Mouse (Mus musculus): ENCODE data around the gene Atxn1. TPM values are rescaled to one million over a fixed set of nuclear protein-coding genes. Genes with fewer than 3 reads are reported as not detected.

Gene Atxn1
- 7.1 and 8.5 TPM in 2 replicates for polyA plus RNA-seq (2015; fragmentation: Nextera tagmentation; extraction: Ambion mirVana)

DNA sequence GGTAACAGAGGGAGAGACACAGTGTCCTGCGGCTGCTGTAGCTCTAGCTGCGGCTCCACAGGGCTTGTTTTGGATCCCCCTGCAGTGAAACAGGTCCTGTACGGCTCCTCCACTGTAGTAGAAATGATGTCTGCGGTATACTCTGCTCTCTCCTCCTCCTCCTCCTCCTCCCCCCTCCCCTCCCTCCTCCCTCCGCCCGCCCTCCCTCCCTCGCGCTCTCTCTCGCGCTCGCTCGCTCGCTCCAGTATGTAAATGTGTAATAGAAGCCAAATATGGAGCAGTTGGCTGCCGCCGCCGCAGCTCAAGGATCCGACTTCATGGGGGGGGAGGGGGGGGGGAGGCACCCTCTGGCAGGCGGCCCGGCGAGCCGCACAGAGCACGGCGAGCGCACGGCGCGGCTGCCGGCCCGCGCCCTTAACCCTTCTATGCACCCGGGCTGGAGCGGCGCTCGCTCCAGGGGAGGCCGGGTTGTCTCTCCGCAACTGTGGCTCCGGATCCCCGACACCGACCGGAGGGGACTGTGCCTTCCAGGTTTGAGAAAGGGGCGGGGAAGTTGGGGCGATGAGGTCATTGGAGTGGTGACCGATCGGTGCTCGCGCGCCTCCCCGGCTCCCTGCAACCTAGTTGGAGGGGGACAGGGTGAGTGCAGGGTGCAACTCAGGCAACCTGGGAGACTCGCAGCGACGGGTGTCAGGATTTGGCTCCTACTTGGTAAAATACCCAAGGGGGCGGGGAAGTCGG lies at the start of gene Atxn1:
Gene Atxn1 (minus strand): TSS at position 156 of the 741 bp plus-strand sequence.
- no peaks in the 10 kb centered on the region for H3K36me3 ChIP-seq
- H3K4me3 ChIP-seq (replicated peaks): peak within 1 kb of the TSS; percentile 84
- H3K27ac ChIP-seq: peak within 1 kb of the TSS; percentile 95
- 0% methylated on average over 30 of the region's 53 CpGs for WGBS
- H3K9ac ChIP-seq: peak within 1 kb of the TSS; percentile 70
- H3K9me3 ChIP-seq: no peaks in the 10 kb centered on the region
- H3K4me2 ChIP-seq: peak within 1 kb of the TSS; percentile 77
- no peaks in the 10 kb centered on the region for H3K27me3 ChIP-seq (replicated peaks)
- peaks cover 23% of the 10 kb centered on the region for H3K4me1 ChIP-seq
- peak; percentile 78 for ATAC-seq (ENCODE audit: insufficient read depth, low FRiP score, low read depth)

DNA sequence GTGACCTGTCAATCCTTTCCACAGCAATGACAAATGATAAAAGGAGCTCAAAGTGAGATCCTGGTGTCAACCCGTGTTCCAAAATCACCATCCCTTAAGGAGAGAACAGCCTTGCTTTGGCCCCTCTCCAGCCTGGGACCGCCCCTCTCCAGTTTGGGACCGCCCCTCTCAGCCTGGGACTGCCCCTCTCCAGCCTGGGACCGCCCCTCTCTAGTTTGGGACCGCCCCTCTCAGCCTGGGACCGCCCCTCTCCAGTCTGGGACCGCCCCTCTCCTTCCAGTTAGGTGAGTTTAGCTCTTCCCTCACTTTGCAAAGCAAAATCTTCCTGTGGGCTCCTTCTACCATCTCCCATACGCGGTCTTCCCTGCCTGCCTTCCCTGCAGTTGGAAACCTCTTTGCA lies 46.4 kb upstream of the Atxn1 start:
- H3K9ac ChIP-seq: no peak overlapping the region
- no peaks in the 10 kb centered on the region for H3K36me3 ChIP-seq
- H3K9me3 ChIP-seq: no peaks in the 10 kb centered on the region
- no peak overlapping the region for H3K4me2 ChIP-seq
- peaks cover 5% of the 10 kb centered on the region; the same call in 1 of the 2 replicates for H3K4me1 ChIP-seq
- WGBS: 29% methylated on average over 9 of the region's 9 CpGs
- H3K27me3 ChIP-seq (replicated peaks): 0 out of 2 replicates have a peak, but pooled peaks cover 4% of the 10 kb centered on the region
- no peak overlapping the region for H3K4me3 ChIP-seq (replicated peaks)
- no peak overlapping the region for H3K27ac ChIP-seq
- peak; percentile 50; the same call in 1 of the 2 replicates for ATAC-seq (ENCODE audit: insufficient read depth, low FRiP score, low read depth)

DNA sequence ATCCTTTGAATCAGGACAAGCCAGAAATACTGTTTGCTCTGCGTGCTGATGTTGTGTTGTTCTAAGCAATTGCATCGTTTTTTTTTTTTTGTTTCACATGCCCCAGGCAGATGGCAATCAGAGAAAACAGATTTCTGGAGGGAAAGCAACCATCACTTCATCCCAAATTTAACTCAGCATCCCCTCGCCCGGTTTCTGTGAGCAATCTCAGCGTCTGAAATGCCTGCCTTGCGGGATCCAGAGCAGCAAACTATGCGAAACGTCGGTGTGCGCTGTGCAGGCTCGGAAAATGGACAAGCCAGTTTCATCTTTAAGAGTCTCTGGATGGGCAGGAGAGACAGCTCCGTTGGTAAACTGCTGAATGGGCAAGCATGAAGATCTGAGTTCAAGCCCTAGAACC lies 45.3 kb upstream of the Atxn1 start:
- no peaks in the 10 kb centered on the region for H3K36me3 ChIP-seq
- H3K9ac ChIP-seq: no peak overlapping the region
- no peak for ATAC-seq (ENCODE audit: insufficient read depth, low FRiP score, low read depth)
- no peak overlapping the region for H3K4me2 ChIP-seq
- peaks cover 12% of the 10 kb centered on the region; the same call in 1 of the 2 replicates for H3K4me1 ChIP-seq
- H3K4me3 ChIP-seq (replicated peaks): no peak overlapping the region
- no peaks in the 10 kb centered on the region for H3K9me3 ChIP-seq
- no peak overlapping the region for H3K27ac ChIP-seq
- WGBS: 82% methylated on average over 12 of the region's 12 CpGs
- H3K27me3 ChIP-seq (replicated peaks): 0 out of 2 replicates have a peak, but pooled peaks cover 4% of the 10 kb centered on the region

DNA sequence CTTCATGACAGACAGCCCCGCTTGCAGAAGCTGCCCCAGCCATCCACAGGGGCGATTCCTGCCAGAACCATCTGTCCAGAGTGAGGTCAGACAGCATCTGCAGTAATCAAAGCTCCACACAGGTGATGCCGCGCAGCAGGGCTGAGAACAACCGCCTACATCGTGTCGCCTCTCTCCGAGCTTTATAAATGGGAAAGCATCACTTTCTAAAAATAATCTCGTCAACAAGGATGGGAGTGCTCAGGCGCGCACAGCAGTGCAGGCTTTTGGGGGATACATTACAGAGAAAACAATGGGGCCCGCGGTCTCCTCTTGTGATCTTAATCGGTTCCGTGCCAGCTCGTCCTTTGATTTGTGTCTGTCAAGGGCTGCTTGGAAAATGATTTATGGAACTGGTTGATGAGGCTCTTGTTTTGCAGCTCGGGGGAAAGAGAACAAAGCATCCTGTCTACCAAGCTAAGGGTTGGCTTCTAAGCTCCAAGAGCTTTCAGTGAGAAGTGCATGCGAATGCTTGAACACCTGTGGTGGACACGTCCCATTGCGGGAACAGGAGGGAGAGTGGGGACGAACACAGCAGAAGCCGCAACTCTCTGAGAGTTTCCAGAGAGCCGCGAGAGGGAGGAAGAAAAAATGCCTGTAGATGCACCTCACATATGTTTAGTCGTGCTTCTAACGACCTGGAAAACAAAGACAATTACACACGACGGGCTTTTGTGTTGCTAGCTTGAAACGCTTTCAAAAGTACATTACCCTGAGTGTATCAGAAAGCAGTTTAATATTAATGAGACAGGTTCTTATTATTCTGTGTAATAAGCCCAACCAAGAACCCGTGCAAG lies 44.2 kb upstream of the Atxn1 start:
- H3K4me2 ChIP-seq: peak overlapping the region; percentile 2; the same call in 1 of the 2 replicates
- H3K27ac ChIP-seq: no peak overlapping the region
- no peaks in the 10 kb centered on the region for H3K9me3 ChIP-seq
- H3K36me3 ChIP-seq: no peaks in the 10 kb centered on the region
- H3K4me3 ChIP-seq (replicated peaks): no peak overlapping the region
- H3K27me3 ChIP-seq (replicated peaks): 0 out of 2 replicates have a peak, but pooled peaks cover 4% of the 10 kb centered on the region
- no peak overlapping the region for H3K9ac ChIP-seq
- H3K4me1 ChIP-seq: peaks cover 12% of the 10 kb centered on the region; the same call in 1 of the 2 replicates
- WGBS: 13% methylated on average over 30 of the region's 30 CpGs
- no peak for ATAC-seq (ENCODE audit: insufficient read depth, low FRiP score, low read depth)

DNA sequence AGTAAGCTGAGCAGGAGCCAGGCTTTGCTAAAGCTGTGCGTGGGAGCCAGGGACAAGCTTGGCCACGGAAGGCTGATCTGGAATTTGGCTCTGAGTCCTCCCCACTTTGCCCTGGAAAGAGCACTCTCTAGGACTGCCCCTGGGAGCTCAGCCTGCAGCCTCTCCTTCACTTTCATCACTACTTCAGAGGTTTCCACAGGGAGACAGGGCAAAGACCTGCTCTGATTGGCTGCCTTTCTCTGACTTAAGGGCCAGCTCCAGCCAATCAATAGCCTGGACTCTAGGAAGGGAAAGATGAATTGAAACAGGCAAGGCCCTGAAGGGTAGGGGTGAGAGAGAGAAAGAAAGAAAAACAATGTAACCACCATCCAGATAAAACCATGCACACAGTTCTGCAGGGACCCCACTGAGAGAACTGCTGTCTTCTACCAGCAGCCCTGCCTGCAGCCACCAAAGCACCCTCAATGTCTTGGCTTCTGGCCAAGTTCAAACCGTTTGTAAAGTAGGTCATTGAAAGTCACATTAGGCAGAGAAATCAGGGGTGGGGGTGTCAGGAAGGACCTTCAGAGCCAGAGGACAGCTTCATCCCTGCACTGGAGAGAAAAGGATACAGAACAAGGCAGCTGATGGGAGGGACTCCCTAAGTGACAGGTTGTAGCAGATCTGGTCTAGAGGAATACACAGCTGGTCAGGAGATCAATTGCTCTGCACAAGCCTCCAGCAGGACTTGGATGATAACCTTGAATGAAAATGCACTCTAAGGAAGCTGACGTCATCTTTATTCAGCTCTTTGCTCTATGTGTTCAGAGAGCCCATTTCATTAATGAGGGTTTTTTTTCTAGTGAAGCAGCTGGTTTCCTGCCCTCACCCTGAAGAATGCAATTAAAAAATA lies 41.6 kb upstream of the Atxn1 start:
- 0 out of 2 replicates have a peak overlapping the region, but pooled peaks have one; percentile 22 for H3K27ac ChIP-seq
- no peaks in the 10 kb centered on the region for H3K9me3 ChIP-seq
- H3K9ac ChIP-seq: no peak overlapping the region
- 13% methylated on average over 4 of the region's 4 CpGs for WGBS
- peaks cover 12% of the 10 kb centered on the region; the same call in 1 of the 2 replicates for H3K4me1 ChIP-seq
- H3K4me3 ChIP-seq (replicated peaks): no peak overlapping the region
- no peaks in the 10 kb centered on the region for H3K36me3 ChIP-seq
- H3K4me2 ChIP-seq: 0 out of 2 replicates have a peak overlapping the region, but pooled peaks have one; percentile 12
- 0 out of 2 replicates have a peak, but pooled peaks cover 4% of the 10 kb centered on the region for H3K27me3 ChIP-seq (replicated peaks)
- peak; percentile 78 for ATAC-seq (ENCODE audit: insufficient read depth, low FRiP score, low read depth)

DNA sequence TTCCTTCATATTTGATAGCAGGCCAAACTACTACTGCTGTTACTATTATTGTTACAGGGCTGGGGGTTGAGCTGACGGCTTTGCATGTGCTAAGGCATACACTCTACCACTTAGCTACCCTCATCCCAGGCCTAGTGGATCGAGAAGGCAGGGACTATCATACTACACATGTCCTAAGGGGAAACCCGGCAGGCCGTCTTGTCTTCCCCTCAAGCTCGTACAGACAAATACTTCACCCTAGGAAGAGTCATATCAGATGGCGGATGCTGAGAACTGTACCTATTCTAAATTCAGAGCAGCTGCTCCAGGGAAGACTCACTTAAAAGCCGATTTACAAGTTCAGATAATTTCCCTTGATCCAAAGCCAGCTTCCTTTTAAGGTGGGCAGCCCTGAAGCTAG lies 40.8 kb upstream of the Atxn1 start:
- no peak overlapping the region for H3K4me3 ChIP-seq (replicated peaks)
- H3K4me1 ChIP-seq: peaks cover 12% of the 10 kb centered on the region; the same call in 1 of the 2 replicates
- 0 out of 2 replicates have a peak overlapping the region, but pooled peaks have one; percentile 12 for H3K4me2 ChIP-seq
- H3K27me3 ChIP-seq (replicated peaks): 0 out of 2 replicates have a peak, but pooled peaks cover 4% of the 10 kb centered on the region
- no peak overlapping the region for H3K9ac ChIP-seq
- no peaks in the 10 kb centered on the region for H3K36me3 ChIP-seq
- WGBS: 54% methylated on average over 7 of the region's 7 CpGs
- no peak for ATAC-seq (ENCODE audit: insufficient read depth, low FRiP score, low read depth)
- 0 out of 2 replicates have a peak overlapping the region, but pooled peaks have one; percentile 22 for H3K27ac ChIP-seq
- H3K9me3 ChIP-seq: no peaks in the 10 kb centered on the region

DNA sequence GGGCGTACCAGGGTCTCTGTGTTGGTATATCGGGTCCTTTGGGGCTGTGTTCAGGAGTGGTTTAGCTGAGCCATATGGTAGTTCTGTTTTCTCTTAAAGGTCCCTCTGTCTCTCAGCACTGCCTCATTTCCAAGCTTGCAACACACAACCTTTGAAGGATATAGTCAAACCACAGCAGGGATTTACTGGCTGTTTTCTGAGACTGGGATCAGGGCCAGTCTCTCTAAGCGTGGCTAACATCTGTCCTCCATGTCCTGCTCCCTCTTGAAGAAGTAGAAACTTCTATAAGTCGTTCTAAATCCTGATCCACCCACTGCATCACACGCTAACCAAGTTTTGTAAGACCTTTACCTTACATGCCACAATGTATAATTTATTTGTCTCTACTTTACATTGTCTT lies 36.5 kb upstream of the Atxn1 start:
- H3K9ac ChIP-seq: no peak overlapping the region
- WGBS: 71% methylated on average over 5 of the region's 5 CpGs
- ATAC-seq (ENCODE audit: insufficient read depth, low FRiP score, low read depth): no peak
- no peaks in the 10 kb centered on the region for H3K27me3 ChIP-seq (replicated peaks)
- H3K9me3 ChIP-seq: no peaks in the 10 kb centered on the region
- no peak overlapping the region for H3K27ac ChIP-seq
- no peak overlapping the region for H3K4me2 ChIP-seq
- no peaks in the 10 kb centered on the region for H3K36me3 ChIP-seq
- H3K4me1 ChIP-seq: 0 out of 2 replicates have a peak, but pooled peaks cover 7% of the 10 kb centered on the region
- H3K4me3 ChIP-seq (replicated peaks): no peak overlapping the region

DNA sequence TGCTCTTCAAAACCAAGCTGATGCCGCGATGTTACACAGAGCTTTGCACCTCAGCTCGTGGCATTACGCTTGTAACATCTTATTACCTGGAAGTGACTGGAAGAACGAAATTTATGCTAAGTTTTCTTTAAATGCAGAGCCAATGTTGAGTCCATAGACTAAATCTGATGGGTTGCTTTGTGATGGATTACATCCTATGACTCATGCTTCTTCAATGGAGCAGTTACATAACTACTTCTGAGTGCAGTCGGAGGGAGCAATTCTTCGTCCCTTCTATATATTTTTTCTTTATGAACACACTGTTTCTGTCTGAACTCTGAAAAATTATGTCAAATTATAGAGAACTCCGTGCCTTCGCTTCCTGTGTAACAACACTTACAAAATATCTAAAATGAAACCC lies 28.1 kb upstream of the Atxn1 start:
- no peak for ATAC-seq (ENCODE audit: insufficient read depth, low FRiP score, low read depth)
- no peaks in the 10 kb centered on the region for H3K36me3 ChIP-seq
- H3K4me3 ChIP-seq (replicated peaks): no peak overlapping the region
- H3K4me2 ChIP-seq: no peak overlapping the region
- no peaks in the 10 kb centered on the region for H3K9me3 ChIP-seq
- no peaks in the 10 kb centered on the region for H3K27me3 ChIP-seq (replicated peaks)
- no peak overlapping the region for H3K27ac ChIP-seq
- 77% methylated on average over 9 of the region's 9 CpGs for WGBS
- no peak overlapping the region for H3K9ac ChIP-seq
- no peaks in the 10 kb centered on the region for H3K4me1 ChIP-seq

DNA sequence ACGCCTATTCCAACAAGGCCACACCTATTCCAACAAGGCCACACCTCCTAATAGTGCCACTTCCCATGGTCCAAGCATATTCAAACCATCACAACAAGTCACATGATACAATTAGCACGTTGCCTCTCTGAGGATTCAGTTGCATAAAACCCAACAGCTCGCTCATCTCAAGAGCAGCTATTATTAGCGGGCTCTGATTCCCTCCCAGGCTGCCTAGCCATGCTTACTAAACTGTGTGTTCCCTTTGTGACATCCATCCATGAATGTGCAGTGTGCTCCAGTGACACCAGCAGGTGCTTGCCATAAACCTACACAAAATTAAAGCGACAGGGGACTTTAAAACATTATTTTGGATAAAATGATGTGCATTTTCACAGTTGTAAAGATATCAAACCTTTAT lies 25.7 kb upstream of the Atxn1 start:
- H3K9ac ChIP-seq: no peak overlapping the region
- H3K4me2 ChIP-seq: no peak overlapping the region
- no peak overlapping the region for H3K4me3 ChIP-seq (replicated peaks)
- H3K27ac ChIP-seq: no peak overlapping the region
- 78% methylated on average over 5 of the region's 5 CpGs for WGBS
- no peak for ATAC-seq (ENCODE audit: insufficient read depth, low FRiP score, low read depth)
- H3K4me1 ChIP-seq: no peaks in the 10 kb centered on the region
- no peaks in the 10 kb centered on the region for H3K9me3 ChIP-seq
- H3K27me3 ChIP-seq (replicated peaks): no peaks in the 10 kb centered on the region
- H3K36me3 ChIP-seq: no peaks in the 10 kb centered on the region

DNA sequence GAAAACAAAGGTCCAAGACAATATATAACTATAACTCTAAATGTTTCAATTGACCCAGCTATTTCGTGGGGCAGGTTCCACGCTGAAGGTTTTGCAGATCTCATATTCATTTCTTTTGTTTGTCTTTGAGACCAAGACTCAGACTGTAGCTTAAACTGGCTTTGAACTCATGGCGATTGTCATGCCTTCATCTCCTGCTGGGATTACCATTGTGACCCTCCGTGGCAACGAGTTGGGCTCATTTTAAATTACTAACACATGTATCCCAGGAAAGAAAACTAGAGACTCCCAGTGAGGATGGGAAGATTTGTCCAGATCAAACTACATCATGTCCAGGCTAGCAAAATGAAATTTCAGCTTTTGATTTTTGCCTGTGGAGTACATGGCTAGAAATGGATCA lies 14.4 kb upstream of the Atxn1 start:
- 75% methylated on average over 5 of the region's 5 CpGs for WGBS
- H3K36me3 ChIP-seq: no peaks in the 10 kb centered on the region
- H3K9me3 ChIP-seq: no peaks in the 10 kb centered on the region
- no peak overlapping the region for H3K27ac ChIP-seq
- no peaks in the 10 kb centered on the region for H3K27me3 ChIP-seq (replicated peaks)
- H3K4me2 ChIP-seq: no peak overlapping the region
- H3K9ac ChIP-seq: no peak overlapping the region
- H3K4me3 ChIP-seq (replicated peaks): no peak overlapping the region
- no peak for ATAC-seq (ENCODE audit: insufficient read depth, low FRiP score, low read depth)
- H3K4me1 ChIP-seq: no peaks in the 10 kb centered on the region

DNA sequence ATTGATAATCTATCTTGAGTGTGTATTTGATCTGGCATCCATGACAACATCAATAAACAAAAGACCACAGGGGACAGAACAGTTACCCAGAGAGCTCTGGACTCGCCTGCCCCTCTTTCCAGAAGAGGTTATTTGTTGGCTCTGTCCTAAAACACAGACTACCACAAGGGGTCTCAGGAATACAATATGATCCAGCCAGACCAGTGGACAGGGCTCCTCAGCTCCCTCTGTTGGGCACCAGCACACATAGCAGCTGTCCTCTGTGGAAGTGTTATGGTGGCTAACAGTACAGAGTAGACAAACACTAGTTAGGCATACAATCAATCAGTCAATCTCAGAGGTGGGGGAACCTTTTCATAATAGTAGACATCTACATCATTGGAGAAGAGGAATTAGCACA lies 12.1 kb upstream of the Atxn1 start:
- no peak overlapping the region for H3K27ac ChIP-seq
- H3K4me1 ChIP-seq: no peaks in the 10 kb centered on the region
- no peaks in the 10 kb centered on the region for H3K36me3 ChIP-seq
- H3K9ac ChIP-seq: no peak overlapping the region
- 23% methylated on average over 1 of the region's 1 CpGs for WGBS
- no peaks in the 10 kb centered on the region for H3K27me3 ChIP-seq (replicated peaks)
- H3K9me3 ChIP-seq: no peaks in the 10 kb centered on the region
- no peak overlapping the region for H3K4me3 ChIP-seq (replicated peaks)
- ATAC-seq (ENCODE audit: insufficient read depth, low FRiP score, low read depth): no peak
- no peak overlapping the region for H3K4me2 ChIP-seq

Measured in stomach, embryonic 15.5 days (tissue).